Mouse (Mus musculus): Measurements from ENCODE around the gene Zcchc13.

DNA sequence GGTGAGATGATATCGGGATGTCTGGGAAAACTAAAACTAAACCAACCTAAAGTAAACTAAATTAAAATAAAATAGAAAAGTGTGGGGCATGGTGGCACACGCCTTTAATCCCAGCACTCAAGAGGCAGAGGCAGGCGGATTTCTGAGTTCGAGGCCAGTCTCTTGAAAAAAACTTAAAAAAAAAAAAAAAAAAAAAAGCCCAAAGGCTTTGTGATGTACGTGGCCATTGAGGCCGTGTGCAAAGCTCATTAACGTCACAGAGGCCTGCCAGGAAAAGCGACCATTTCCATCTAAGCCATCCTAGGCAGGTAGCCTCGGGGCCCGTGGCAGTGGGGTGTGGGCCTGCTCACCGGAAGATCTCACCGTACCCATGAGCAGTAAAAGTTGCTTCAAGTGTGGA lies at the start of gene Zcchc13:
- TF ChIP-seq FLI1 (IDR thresholded peaks at IDR 0.05; ENCODE audit: low read length) (no peak), GATA1 (IDR thresholded peaks at IDR 0.05; ENCODE audit: borderline replicate concordance, low read length) (no peak)
